Mouse (Mus musculus) lung, postnatal 0 days (tissue): ENCODE data around the gene Stub1.

Experiments used
- CTCF ChIP-seq: IDR thresholded peaks from 2 replicates; pipeline ENCODE4 v1.5.1; 2016; ENCODE audit warnings: antibody characterized with exemption, mild to moderate bottlenecking
- EP300 ChIP-seq: IDR thresholded peaks from 2 replicates; pipeline ENCODE4 v1.6.1; 2016; ENCODE audit warnings: antibody characterized with exemption, mild to moderate bottlenecking, control low read depth

DNA sequence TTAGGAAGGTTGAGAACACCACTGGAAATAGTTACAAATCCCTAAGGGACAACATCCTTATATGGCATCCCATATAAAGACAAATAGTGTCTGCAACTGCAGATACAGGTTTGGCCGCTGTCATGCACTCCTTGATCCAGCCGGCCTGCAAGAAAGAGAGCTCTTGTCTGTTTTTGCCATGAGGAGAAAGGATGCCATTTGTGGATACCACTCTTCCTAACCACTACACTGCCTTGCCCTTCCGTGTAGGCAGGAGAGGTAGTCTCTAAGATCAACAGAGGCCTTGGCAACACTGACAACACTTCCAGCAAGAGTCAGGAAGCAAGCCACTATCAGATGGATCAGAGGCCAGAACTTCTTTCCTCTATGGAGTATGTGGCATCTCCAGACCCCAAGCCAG, 46.9 kb downstream of the Stub1 start, which contains the start of gene Ccdc78:
- TF ChIP-seq CTCF (no peak), EP300 (no peak)
